Mouse (Mus musculus) ovary, postnatal 14 days (tissue): ENCODE results near the gene Palm2.

ENCODE experiments used
- DNase-seq: peaks from one replicate; pipeline ENCODE4 v3.0.0; 2022; ENCODE audit warnings: low spot score

The Palm2 gene

DNA sequence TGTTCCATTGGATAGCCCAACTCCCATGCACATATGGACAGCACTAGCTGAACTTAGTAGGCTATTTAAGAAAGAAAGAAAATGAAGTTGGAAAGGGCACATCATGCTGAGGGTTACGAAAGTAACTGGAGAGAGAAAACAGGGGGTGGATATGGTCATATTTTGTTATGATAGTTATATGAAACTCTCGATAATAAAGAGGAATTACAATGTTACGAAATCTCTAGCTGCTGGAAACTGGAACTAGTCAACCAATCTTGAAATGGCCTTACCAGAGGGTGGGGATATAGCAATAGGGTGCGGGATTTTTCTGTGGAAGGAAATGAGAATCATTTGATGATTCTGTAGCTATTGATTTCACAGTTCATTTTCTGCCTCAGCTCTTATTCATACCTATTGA is 180.6 kb downstream of the Palm2 start:
- DNase-seq, result no peak

GRCm38 (mm10) chr4:57618743-57619142 is 184.7 kb downstream of the Palm2 start:
- DNase-seq, result no peak

GRCm38 (mm10) chr4:57622816-57623215 is 188.8 kb downstream of the Palm2 start:
- DNase-seq, result no peak

- DNase-seq, result no peak
These were observed 190.8 kb downstream of the Palm2 start for GRCm38 (mm10) chr4:57624819-57625218.

GRCm38 (mm10) chr4:57625306-57625705 is 191.3 kb downstream of the Palm2 start:
- no peak for DNase-seq

GRCm38 (mm10) chr4:57625756-57626155 is 191.7 kb downstream of the Palm2 start:
- DNase-seq, result no peak

GRCm38 (mm10) chr4:57626921-57627320 is 192.9 kb downstream of the Palm2 start:
- no peak for DNase-seq

DNA sequence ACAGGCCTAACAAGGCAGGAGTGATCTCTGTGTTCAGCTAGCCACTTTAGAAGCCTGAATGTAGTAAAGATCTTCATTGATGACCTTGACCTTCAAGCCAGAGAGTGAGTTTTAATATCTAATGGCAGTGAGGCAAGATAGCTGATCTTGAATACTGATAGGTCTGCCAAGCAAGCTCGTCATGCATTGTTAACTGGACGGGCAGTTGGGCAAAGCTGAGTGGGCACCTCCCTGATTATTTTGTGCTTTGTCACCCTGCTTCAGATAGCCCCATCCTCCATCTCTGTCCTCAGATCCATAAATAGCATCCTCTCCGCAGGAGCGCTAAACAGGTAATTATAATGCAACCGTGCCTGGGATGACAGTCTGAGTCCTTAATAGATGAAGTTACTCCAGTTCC is 198.3 kb downstream of the Palm2 start:
- no peak for DNase-seq

DNA sequence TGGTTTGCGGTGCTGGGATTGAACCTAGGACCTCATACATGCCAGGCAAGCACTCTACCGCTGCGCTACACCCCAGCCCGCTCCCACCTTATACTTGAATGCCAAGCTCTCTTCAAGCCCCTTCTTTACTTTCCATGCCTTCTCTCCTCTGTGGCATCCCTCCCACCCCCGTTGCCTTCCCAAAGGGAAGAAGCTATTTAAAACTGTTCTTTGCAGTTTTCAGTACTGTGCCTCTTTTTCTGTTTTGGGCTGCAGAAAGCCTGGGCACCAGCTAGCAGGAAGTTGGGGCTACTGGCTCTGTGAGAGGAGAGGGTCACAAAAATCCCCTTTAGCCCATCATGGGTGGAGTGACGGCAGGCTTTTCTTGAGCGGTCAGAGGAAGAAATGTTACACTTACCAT is 199.0 kb downstream of the Palm2 start:
- no peak for DNase-seq

GRCm38 (mm10) chr4:57634956-57635355 is 200.9 kb downstream of the Palm2 start:
- no peak for DNase-seq

GRCm38 (mm10) chr4:57636782-57637482 is 202.9 kb downstream of the Palm2 start:
- no peak for DNase-seq

DNA sequence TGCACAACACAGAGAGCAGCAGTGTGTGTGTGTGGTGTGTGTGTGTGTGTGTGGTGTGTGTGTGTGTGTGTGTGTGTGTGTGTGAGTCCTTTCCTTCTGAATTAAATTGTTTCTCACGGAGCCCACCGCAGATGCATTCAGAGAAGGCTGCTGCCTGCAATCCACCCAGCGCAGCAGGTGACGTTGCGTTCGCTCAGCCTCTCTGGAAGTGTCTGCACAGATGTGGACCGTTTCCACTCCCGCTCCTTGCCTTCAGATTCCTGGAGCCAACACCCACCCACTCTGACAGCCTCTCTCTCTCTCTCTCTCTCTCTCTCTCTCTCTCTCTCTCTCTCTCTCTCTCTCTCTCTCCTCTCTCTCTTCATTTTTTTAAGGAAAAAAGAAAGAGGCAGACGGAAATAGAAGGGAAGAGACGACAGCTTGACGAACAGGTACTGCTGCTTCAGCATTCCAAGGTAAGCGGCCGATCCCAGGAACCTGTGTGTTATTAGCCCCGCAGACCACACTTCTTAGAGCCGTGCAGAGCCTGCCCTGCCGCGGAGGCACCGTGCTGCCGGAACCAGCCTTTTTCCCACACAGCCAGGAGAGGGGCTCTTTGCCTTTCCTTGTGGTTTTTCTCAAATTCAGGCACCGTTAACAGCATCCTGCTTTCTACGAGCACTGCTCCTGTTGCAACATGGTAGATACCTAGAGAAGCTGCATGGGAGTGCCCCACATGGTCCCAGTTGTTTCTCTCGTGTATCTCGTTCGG is 203.8 kb downstream of the Palm2 start:
- no peak for DNase-seq

DNA sequence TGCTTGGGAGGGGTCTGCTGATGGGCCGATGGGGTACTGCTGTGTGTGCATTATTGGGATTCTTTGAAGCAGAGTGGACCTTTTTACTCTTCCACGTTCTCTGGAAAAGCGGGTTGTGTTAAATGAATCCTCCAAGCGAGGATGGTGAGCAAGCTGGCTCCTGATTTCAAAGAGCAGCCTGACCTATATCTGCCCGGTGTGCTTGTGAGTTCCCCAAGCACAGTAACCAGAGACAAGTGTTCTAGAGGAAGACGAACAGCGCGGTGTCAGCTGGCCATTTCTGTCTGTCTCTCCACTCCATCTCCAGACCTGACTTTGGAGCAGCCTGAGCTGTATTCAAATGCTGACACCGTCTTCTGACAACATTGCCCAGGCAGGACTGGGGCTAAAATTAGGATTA is 204.9 kb downstream of the Palm2 start:
- DNase-seq, result no peak

- no peak for DNase-seq
These were observed 206.2 kb downstream of the Palm2 start for GRCm38 (mm10) chr4:57640222-57640621.

- no peak for DNase-seq
These were observed 206.9 kb downstream of the Palm2 start for GRCm38 (mm10) chr4:57640971-57641370.

GRCm38 (mm10) chr4:57650994-57651393 is 216.9 kb downstream of the Palm2 start:
- no peak for DNase-seq

- no peak for DNase-seq
These were observed 217.5 kb downstream of the Palm2 start for GRCm38 (mm10) chr4:57651547-57651946.

- no peak for DNase-seq
These were observed 218.3 kb downstream of the Palm2 start for GRCm38 (mm10) chr4:57652185-57652904.

DNA sequence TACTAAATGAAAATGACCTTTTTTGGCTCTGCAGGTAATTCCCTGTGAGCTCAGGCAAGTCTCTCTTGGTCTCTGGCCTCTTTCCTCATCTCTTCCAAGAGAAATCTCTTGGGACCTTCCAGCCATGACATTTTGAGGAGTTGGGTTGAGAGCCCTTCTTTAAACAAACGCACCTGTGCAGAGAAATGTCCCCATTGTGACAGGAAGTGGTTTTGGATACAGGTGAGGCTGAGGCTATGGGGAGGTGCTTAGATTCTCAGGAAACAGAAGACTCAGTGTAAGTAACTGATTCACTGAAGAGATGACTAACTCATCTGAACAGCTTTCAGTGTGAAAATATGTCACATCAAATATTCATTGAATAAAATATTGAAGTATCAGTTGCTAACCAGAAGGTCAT is 221.9 kb downstream of the Palm2 start:
- DNase-seq, result no peak

- DNase-seq, result no peak
These were observed 222.3 kb downstream of the Palm2 start for GRCm38 (mm10) chr4:57656388-57656787.

DNA sequence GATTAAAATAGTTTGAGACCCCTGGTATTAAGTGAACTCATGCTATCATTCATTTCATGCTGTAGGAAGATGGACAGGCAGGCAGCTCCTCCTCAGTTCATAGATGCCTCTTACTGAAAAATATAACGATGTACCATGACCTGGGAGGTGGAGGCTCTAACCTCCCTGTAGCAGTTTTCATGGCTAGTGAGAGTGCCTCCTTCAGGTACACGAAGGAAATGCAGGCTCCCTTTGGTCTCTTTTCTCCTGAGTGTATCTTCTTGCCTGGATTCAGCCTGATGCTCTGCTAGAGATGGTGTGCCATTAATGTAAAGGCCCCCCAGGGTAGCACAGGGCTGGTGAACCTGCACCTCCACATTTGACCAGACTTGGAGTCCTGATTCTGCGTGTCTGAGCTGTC is 222.8 kb downstream of the Palm2 start:
- DNase-seq, result no peak

- no peak for DNase-seq
These were observed 226.4 kb downstream of the Palm2 start for GRCm38 (mm10) chr4:57660470-57660869.

DNA sequence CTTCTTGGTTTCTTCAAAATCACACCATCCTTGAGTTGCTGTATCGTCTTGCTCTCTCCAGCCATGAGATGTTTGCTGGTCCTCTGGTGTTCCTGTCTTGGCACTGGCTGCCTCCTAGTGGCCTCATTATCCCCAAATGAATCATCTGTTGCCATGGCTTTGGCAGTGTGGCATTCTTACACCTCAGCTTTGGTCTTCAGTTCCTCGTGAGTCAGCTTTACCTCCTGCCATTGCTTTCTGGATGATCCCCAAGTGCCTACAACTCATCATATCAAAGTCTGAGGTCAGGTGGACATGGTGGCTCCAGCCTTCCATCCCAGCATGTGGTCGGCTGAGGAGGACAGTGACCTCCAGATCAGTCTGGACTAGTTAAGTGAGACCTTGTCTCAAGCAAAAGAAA is 232.1 kb downstream of the Palm2 start:
- DNase-seq, result no peak
